Mouse (Mus musculus) lung, adult 2 months (tissue): Measurements from ENCODE around the gene Aldh3a2. TPM values are rescaled to one million over a fixed set of nuclear protein-coding genes. Genes with fewer than 3 reads are reported as not detected.

Experiments used
- DNase-seq: peaks from one replicate; pipeline ENCODE4 v3.0.0; 2022
- H3K4me1 ChIP-seq: fragments of 200-500 bp; 2 replicates; pipeline ENCODE4 v1.6.1; 2011; ENCODE audit warnings: low read length; ENCODE audit not compliant: control insufficient read depth, insufficient read depth
- H3K4me3 ChIP-seq: fragments of 200-500 bp; replicated peaks from 2 replicates; pipeline ENCODE3; 2011; ENCODE audit warnings: low read depth, mild to moderate bottlenecking, control low read depth, low read length; ENCODE audit errors: extremely low read depth
- CTCF ChIP-seq: fragments of 200-500 bp; IDR thresholded peaks from 2 replicates; pipeline ENCODE4 v1.5.1; 2011; ENCODE audit warnings: mild to moderate bottlenecking, low read length, control low read depth; ENCODE audit not compliant: insufficient read depth
- POLR2A ChIP-seq: fragments of 200-500 bp; IDR thresholded peaks from 2 replicates; pipeline ENCODE4 v1.6.1; 2011; ENCODE audit warnings: low read depth, mild to moderate bottlenecking, control low read depth, low read length, borderline replicate concordance; ENCODE audit errors: extremely low read depth
- WGBS: fragments of 180-500 bp; shearing (Covaris S2); methylation state at CpG from one replicate; pipeline ENCODE4 v1.1.7; 2018; 5-methylcytosine and 5-hydroxymethylcytosine counted together
- polyA plus RNA-seq: library from polyadenylated mRNA; depleted of rRNA; stranded (reverse); fragments of >200 nt; gene quantifications from 2 replicates; pipeline ENCODE4 v1.2.3, GENCODE M21; 2012

Aldh3a2 gene
- polyA plus RNA-seq, 1 experiment, result 94.5 TPM

DNA sequence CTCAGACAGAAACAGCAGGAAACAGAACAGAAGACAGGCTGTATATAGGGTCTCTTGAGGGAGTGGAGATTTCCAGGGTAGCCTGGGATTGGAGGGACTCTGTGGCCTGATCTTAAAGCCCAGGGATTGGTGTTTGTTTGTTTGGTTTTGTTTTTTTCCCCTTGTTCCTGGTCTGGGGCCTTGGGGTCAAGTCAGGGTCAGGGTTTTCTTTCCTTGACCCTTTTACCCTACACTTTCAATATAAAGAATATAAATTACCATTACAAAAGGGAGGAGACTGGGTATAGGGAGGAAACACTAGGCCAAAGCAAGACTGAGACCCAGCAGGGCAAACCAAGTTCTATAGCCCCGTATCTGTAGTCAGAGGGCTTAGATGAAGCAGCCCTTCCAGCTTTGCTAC lies 29.3 kb upstream of the Aldh3a2 start:
- no peak for DNase-seq
- 90% methylated on average over 1 of the region's 1 CpGs for WGBS
- 0 out of 2 replicates have a peak, but pooled peaks cover 2% of the 10 kb centered on the region for H3K4me1 ChIP-seq
- TF ChIP-seq CTCF, result no peak
- TF ChIP-seq POLR2A, result no peak
- H3K4me3 ChIP-seq, result no peak overlapping the region

DNA sequence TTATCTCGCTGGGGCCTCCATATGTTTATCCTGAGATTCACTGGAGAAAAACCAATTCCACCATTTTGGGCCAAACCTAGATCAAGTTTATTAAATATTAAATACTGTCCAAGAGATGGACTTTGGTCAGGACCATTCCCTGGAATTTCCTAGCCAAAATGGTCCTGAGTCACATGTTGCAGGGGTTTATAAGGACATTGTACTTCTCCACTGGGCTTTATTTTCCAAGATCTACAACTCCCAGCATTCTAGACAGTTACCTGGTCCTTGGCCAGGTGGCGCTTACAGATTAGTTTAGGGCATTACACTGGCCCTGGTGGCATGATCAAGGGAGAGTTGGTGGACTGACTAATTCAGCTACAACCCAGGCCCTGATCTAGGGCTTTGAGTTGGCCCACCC lies 28.3 kb upstream of the Aldh3a2 start:
- no peak for DNase-seq
- WGBS, result 92% methylated on average over 2 of the region's 2 CpGs
- TF ChIP-seq POLR2A, result no peak
- TF ChIP-seq CTCF, result no peak
- Histone ChIP-seq H3K4me1 (no peaks in the 10 kb centered on the region), H3K4me3 (no peak overlapping the region)

DNA sequence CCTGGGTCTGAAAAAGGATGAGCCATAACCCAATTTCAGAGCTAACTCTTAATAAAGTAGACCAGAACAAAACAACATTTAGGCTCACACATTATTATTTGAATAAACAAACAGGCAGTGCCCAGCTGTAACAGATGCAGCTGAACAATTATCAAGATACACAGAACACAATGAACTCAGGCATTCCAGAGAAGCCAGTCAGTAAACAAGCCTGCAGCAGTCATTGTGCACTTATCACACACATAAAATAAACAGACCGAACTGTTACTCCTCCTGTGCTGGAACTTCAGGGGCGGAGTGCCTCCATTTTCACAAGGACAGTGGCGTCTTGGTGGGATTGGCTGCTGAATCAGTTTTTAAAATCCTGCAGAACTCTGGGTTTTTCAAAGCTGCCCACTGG lies 27.2 kb upstream of the Aldh3a2 start:
- no peak for TF ChIP-seq CTCF
- Histone ChIP-seq H3K4me3 (no peak overlapping the region), H3K4me1 (no peaks in the 10 kb centered on the region)
- 31% methylated on average over 3 of the region's 3 CpGs for WGBS
- no peak for DNase-seq

DNA sequence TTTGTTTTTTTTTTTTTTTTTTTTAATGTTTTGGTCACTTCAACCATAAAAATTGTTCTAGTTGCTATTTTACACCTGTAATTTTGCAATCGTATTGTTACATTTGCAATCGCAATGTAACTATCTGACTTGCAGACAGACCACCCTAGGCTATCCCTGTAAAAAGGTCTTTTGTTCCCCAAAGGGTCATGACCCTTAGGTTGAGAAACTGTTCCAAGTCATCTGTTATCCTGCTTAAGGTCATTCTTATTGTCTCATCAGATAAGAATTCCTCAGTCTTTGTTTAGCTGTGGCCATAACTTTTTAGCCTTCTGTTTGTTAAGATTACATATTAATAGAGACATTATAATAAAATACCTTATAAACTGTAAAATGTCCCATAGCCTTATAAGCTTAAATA lies 26.0 kb upstream of the Aldh3a2 start:
- Histone ChIP-seq H3K4me3 (no peak overlapping the region), H3K4me1 (no peaks in the 10 kb centered on the region)
- WGBS, result 71% methylated on average over 2 of the region's 2 CpGs
- TF ChIP-seq CTCF, result no peak
- no peak for DNase-seq

DNA sequence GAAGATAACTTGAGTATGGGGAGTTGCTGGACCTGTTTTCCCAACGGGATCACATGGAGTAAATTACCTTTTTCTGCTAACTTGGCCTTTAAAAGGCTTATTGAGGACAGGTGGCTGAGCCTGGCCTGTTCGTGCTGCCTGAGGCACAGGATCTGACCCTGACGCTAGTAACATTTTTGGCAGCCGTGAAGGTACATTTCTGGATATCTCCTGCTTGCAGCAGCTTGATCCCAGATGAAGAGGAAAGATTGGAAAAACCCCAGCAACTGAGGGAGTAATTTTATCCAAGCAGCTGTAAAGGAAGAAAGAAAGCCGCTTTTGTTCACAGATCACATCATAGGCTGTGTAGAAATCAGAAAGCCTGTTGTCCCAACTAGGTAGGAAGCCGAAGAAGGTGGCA lies 17.1 kb upstream of the Aldh3a2 start:
- no peaks in the 10 kb centered on the region for H3K4me1 ChIP-seq
- TF ChIP-seq POLR2A, result no peak
- TF ChIP-seq CTCF, result no peak
- no peak overlapping the region for H3K4me3 ChIP-seq
- WGBS, result 72% methylated on average over 6 of the region's 6 CpGs
- DNase-seq, result no peak

DNA sequence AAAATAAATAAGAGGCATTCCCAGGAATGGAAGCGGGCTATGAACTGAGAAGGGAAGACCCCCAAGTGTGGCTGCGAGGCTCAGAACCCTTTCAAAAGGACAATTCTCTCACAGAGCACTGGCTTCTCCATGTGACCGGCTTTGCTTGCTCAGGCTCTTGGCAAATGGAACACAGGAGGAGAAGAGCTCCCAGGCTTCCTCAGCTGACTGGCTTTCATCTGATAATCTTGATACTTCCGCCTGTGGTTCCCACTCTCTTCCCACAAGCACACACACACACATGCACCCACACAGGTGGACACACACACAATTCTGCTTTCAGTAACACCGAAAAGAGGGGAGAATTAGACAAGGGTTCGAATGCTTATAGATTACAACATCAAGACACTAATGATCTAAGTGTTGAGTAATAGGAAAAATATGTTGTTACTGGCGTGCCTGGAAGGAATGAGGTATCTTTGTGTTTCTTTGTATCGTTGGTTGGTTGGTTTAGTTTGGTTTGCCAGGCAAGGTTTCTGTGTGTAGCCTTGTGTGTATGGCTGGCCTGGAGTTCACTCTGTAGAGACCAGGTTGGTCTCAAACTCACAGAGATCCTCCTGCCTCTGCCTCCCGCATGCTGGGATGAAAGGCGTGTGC lies 16.3 kb upstream of the Aldh3a2 start:
- DNase-seq, result no peak
- no peak for TF ChIP-seq CTCF
- TF ChIP-seq POLR2A, result no peak
- Histone ChIP-seq H3K4me1 (no peaks in the 10 kb centered on the region; the same call in 1 of the 2 replicates), H3K4me3 (no peak overlapping the region)
- WGBS, result 60% methylated on average over 10 of the region's 10 CpGs

DNA sequence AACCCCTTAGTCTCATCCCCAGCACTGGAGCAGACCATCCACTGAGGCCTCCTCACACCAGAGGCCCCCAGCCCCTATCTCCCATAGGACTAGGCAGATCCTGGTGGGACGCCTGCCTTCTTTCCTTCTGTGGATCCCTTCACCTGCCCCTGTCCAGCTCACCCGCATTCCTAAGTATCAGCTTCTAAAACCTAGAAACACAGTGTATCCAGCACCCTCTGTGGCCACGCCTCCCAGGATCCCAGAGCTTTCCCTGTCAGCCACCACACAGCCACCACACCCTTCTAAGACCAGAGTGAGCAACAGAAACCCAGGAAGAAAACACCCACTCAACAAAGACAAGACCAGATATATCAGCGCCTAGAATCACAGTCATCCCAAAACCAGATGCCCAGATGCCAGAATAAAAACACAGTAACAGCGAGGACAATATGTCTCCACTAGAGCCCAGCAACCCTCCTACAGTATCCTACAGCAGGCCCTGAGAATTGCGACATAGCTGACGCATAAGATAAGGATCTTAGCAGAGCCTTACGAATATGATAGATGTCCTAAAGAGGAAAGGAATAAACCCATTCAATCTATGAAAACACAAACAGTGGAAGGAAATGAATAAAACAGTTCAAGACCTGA lies 11.3 kb upstream of the Aldh3a2 start:
- Histone ChIP-seq H3K4me3 (no peak overlapping the region), H3K4me1 (no peaks in the 10 kb centered on the region; the same call in 1 of the 2 replicates)
- WGBS, result 56% methylated on average over 8 of the region's 8 CpGs
- DNase-seq, result no peak
- no peak for TF ChIP-seq CTCF
- no peak for TF ChIP-seq POLR2A

DNA sequence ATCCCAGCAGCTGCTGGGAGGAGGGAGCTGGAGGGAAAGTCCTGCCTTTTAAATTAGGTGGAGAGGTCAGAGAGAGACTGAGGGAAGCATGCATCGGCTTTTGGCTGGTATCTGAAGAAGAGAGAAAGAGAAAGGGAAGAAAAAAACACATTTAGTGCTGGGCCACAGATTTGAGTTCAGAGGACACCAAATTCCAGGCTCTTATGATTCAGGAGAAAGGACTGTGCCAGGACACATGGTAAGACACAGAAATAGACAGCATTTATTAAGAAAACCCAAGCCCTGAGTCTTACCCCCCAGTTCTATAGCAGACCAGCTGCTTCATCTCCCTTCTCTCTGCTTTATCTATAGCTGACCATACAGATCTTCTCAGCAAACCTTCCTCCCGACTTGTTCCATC lies 10.7 kb upstream of the Aldh3a2 start:
- DNase-seq, result no peak
- H3K4me1 ChIP-seq, result no peaks in the 10 kb centered on the region; the same call in 1 of the 2 replicates
- TF ChIP-seq CTCF (no peak), POLR2A (no peak)
- 73% methylated on average over 2 of the region's 2 CpGs for WGBS
- no peak overlapping the region for H3K4me3 ChIP-seq

DNA sequence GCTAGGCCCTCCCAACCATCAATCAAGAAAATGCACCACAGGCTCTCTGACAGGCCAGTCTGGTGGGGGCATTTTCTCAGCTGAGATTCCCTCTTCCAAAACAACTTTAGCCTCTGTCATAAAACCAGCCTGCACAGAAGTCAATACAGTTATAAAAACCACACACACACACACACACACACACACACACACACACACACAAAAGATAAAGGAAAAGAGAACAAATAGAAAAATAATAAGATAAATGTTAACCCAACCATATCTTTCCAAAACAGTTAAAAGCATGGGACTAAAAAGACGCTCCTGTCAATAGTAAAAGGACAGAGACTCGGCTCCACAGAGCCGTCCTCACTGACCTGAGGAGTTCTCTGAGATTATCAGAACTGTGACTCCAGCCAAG lies 9.2 kb upstream of the Aldh3a2 start:
- WGBS, result 75% methylated on average over 3 of the region's 3 CpGs
- TF ChIP-seq POLR2A, result no peak
- no peak for TF ChIP-seq CTCF
- Histone ChIP-seq H3K4me3 (no peak overlapping the region), H3K4me1 (no peaks in the 10 kb centered on the region; the same call in 1 of the 2 replicates)
- no peak for DNase-seq

DNA sequence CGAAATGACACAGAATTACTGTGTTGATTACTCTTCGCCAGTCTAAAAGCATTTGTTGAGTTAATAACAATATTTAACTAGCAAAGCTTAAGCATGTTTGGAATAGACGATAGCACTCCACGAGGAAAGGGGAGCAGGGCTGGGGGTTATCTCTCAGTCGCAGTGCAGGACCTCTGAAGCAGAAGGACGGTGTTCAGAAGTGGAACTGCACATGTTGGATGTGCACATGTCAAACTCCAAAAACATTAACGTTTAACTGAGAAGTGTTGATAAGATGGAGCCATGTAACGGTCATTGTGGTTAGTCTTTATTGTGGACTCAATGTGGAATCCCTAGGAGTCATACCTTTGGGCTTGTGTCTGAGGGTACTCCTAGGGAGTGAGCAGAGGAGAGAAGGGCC lies 7.8 kb upstream of the Aldh3a2 start:
- H3K4me3 ChIP-seq, result no peak overlapping the region
- DNase-seq, result no peak
- TF ChIP-seq CTCF (no peak), POLR2A (no peak)
- H3K4me1 ChIP-seq, result no peaks in the 10 kb centered on the region; the same call in 1 of the 2 replicates
- 54% methylated on average over 8 of the region's 8 CpGs for WGBS

DNA sequence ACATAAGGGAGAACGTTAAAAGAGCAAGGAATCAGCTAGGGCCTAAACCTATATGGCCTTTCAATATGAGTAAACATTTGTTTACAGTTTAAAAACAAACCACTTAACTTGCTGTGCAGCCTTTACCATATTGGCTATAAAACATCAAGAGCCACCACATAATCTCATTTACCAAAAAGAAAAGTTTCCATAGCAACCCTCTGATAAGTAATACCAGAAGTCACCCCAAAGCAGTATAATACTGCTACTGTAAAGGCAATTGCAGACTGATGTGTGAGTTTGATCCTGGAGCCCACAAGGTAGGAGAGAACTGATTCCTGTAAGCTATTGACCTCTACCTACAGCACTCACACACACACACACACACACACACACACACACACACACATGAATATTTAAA lies 7.2 kb upstream of the Aldh3a2 start:
- 43% methylated on average over 1 of the region's 1 CpGs for WGBS
- Histone ChIP-seq H3K4me3 (no peak overlapping the region), H3K4me1 (no peaks in the 10 kb centered on the region; the same call in 1 of the 2 replicates)
- DNase-seq, result no peak
- TF ChIP-seq CTCF, result no peak
- TF ChIP-seq POLR2A, result no peak
